Mouse (Mus musculus) CH12.LX (cell line): ENCODE data around the gene Camta1. TPM values are rescaled to one million over a fixed set of nuclear protein-coding genes. Genes with fewer than 3 reads are reported as not detected.

Source experiments
- DNase-seq: peaks from one replicate; pipeline ENCODE4 v3.0.0-alpha.2; 2013; ENCODE audit errors: extremely low read depth
- H3K27ac ChIP-seq: 2 replicates; pipeline ENCODE4 v1.5.1; 2012; ENCODE audit warnings: low read depth, mild to moderate bottlenecking, control low read depth, moderate library complexity; ENCODE audit not compliant: insufficient read depth
- H3K27me3 ChIP-seq: replicated peaks from 2 replicates; pipeline ENCODE3; 2012; ENCODE audit warnings: inconsistent platforms
- H3K36me3 ChIP-seq, 2 experiments: replicated peaks in 1 of 2; 2 replicates each; pipeline versions ENCODE3 to v1.6.1; 2012; ENCODE audit warnings: inconsistent platforms in 1 of 2, low read length in 1 of 2, mild to moderate bottlenecking in 1 of 2, mixed read lengths in 1 of 2, moderate library complexity in 1 of 2; ENCODE audit not compliant: control insufficient read depth in 1 of 2, insufficient read depth in 1 of 2
- H3K4me1 ChIP-seq, 2 experiments: 2 replicates each; pipeline ENCODE4 v1.6.1; 2012; ENCODE audit warnings: inconsistent platforms in 1 of 2, moderate library complexity in 1 of 2; ENCODE audit not compliant: insufficient read depth in 2 of 2, control insufficient read depth in 1 of 2
- H3K4me2 ChIP-seq: 2 replicates; pipeline ENCODE4 v1.6.1; 2012; ENCODE audit warnings: low read depth, mild to moderate bottlenecking, control low read depth; ENCODE audit not compliant: poor library complexity, insufficient read depth, severe bottlenecking
- H3K4me3 ChIP-seq, 3 experiments: fragments of 150-350 bp in 1 of 3; sonication (generic) in 1 of 3; replicated peaks in 1 of 3; 2 replicates each; pipeline versions ENCODE3 to v1.5.1; 2011 to 2012; ENCODE audit warnings: low read depth in 2 of 3, low read length in 2 of 3, mild to moderate bottlenecking in 2 of 3, moderate library complexity in 2 of 3, control low read depth in 1 of 3, improper control_type of control experiment in 1 of 3, inconsistent platforms in 1 of 3, mixed read lengths in 1 of 3; ENCODE audit not compliant: poor library complexity in 1 of 3
- H3K79me2 ChIP-seq: replicated peaks from 2 replicates; pipeline ENCODE4 v1.6.1; 2012; ENCODE audit warnings: mild to moderate bottlenecking, moderate library complexity; ENCODE audit not compliant: control insufficient read depth, poor library complexity, insufficient read depth, severe bottlenecking; ENCODE audit errors: extremely low read depth
- H3K9ac ChIP-seq: 2 replicates; pipeline ENCODE4 v1.6.1; 2012; ENCODE audit warnings: low read depth, mild to moderate bottlenecking, control low read depth, moderate library complexity; ENCODE audit not compliant: insufficient read depth
- H3K9me3 ChIP-seq: replicated peaks from 2 replicates; pipeline ENCODE3; 2012; ENCODE audit warnings: low read length, inconsistent platforms, mixed read lengths
- CHD1 ChIP-seq: IDR thresholded peaks from 2 replicates; pipeline ENCODE4 v1.6.1; 2012; ENCODE audit warnings: low read depth, low read length, improper control_type of control experiment, inconsistent platforms
- CHD2 ChIP-seq: IDR thresholded peaks from 2 replicates; pipeline ENCODE4 v1.6.1; 2011; ENCODE audit warnings: low read length, improper control_type of control experiment
- CTCF ChIP-seq, 2 experiments: IDR thresholded peaks in 1 of 2; conservative IDR thresholded peaks in 1 of 2; 2 replicates each; pipeline ENCODE4 v1.5.1; 2011 to 2012; ENCODE audit warnings: low read depth in 2 of 2, low read length in 2 of 2, improper control_type of control experiment in 1 of 2, inconsistent platforms in 1 of 2, mild to moderate bottlenecking in 1 of 2, moderate library complexity in 1 of 2
- E2F4 ChIP-seq: IDR thresholded peaks from 2 replicates; pipeline ENCODE4 v1.6.1; 2011; ENCODE audit warnings: low read depth, low read length, improper control_type of control experiment; ENCODE audit not compliant: insufficient replicate concordance
- EP300 ChIP-seq: IDR thresholded peaks from 2 replicates; pipeline ENCODE4 v1.6.1; 2011; ENCODE audit warnings: low read length, improper control_type of control experiment
- GABPA ChIP-seq: IDR thresholded peaks from 2 replicates; pipeline ENCODE4 v1.6.1; 2012; ENCODE audit warnings: low read depth, low read length, improper control_type of control experiment, inconsistent platforms; ENCODE audit not compliant: insufficient replicate concordance
- IRF4 ChIP-seq: IDR thresholded peaks from 2 replicates; pipeline ENCODE4 v1.6.1; 2014; ENCODE audit warnings: low read depth, mild to moderate bottlenecking, inconsistent platforms, low read length, improper control_type of control experiment
- JUN ChIP-seq: IDR thresholded peaks from 2 replicates; pipeline ENCODE4 v1.6.1; 2011; ENCODE audit warnings: low read depth, mild to moderate bottlenecking, low read length, improper control_type of control experiment, moderate library complexity; ENCODE audit not compliant: insufficient read depth
- MAFK ChIP-seq: IDR thresholded peaks from 2 replicates; pipeline ENCODE4 v1.6.1; 2011; ENCODE audit warnings: low read length, improper control_type of control experiment; ENCODE audit not compliant: insufficient replicate concordance
- MAZ ChIP-seq: IDR thresholded peaks from 2 replicates; pipeline ENCODE4 v1.6.1; 2012; ENCODE audit warnings: low read depth, mild to moderate bottlenecking, inconsistent platforms, low read length, improper control_type of control experiment, moderate library complexity
- MEF2A ChIP-seq: IDR thresholded peaks from 2 replicates; pipeline ENCODE4 v1.6.1; 2014; ENCODE audit warnings: low read depth, mild to moderate bottlenecking, inconsistent platforms, low read length, improper control_type of control experiment, borderline replicate concordance
- MYC ChIP-seq: IDR thresholded peaks from 2 replicates; pipeline ENCODE4 v1.6.1; 2011; ENCODE audit warnings: low read depth, mild to moderate bottlenecking, improper control_type of control experiment, low read length
- NELFE ChIP-seq: IDR thresholded peaks from 2 replicates; pipeline ENCODE4 v1.6.1; 2011; ENCODE audit warnings: low read depth, low read length, improper control_type of control experiment
- RAD21 ChIP-seq: IDR thresholded peaks from 2 replicates; pipeline ENCODE4 v1.6.1; 2011; ENCODE audit warnings: low read depth, mild to moderate bottlenecking, low read length, improper control_type of control experiment, moderate library complexity
- SIN3A ChIP-seq: IDR thresholded peaks from 2 replicates; pipeline ENCODE4 v1.6.1; 2012; ENCODE audit warnings: low read length, improper control_type of control experiment, inconsistent platforms
- SMC3 ChIP-seq: IDR thresholded peaks from 2 replicates; pipeline ENCODE4 v1.6.1; 2011; ENCODE audit warnings: low read depth, low read length, improper control_type of control experiment
- TBP ChIP-seq: conservative IDR thresholded peaks from 2 replicates; pipeline ENCODE4 v1.6.1; 2011; ENCODE audit warnings: low read depth, low read length, improper control_type of control experiment
- USF1 ChIP-seq: IDR thresholded peaks from 2 replicates; pipeline ENCODE4 v1.6.1; 2014; ENCODE audit warnings: low read depth, mild to moderate bottlenecking, inconsistent platforms, low read length, improper control_type of control experiment
- USF2 ChIP-seq: conservative IDR thresholded peaks from 2 replicates; pipeline ENCODE4 v1.6.1; 2011; ENCODE audit warnings: low read depth, low read length, improper control_type of control experiment
- ZC3H11A ChIP-seq: IDR thresholded peaks from 2 replicates; pipeline ENCODE4 v1.6.1; 2012; ENCODE audit warnings: low read depth, mild to moderate bottlenecking, inconsistent platforms, low read length, improper control_type of control experiment
- ZNF384 ChIP-seq: IDR thresholded peaks from 2 replicates; pipeline ENCODE4 v1.6.1; 2012; ENCODE audit warnings: low read depth, low read length, improper control_type of control experiment, inconsistent platforms
- dilution Hi-C: fragments of 300-500 bp; cut with MboI; formaldehyde crosslinking; loops from 2 replicates; pipeline ENCODE4 v1.14.3; 2020; ENCODE audit warnings: low sequenced_read_pairs; ENCODE audit not compliant: extremely low pct_unique_long_range_greater_than_20kb, extremely low pct_ligation_motif_present
- in situ Hi-C: fragments of 300-500 bp; cut with MboI; formaldehyde crosslinking; loops from 3 replicates; pipeline ENCODE4 v1.14.3; 2019; ENCODE audit warnings: low sequenced_read_pairs, low pct_ligation_motif_present, low pct_unique_long_range_greater_than_20kb, mixed read lengths
- polyA plus RNA-seq: library from polyadenylated mRNA; unstranded; fragments of >175 nt; gene quantifications from 2 replicates; pipeline ENCODE4 v1.2.1, GENCODE M21; 2012; ENCODE audit warnings: low read depth; ENCODE audit not compliant: insufficient read length
- total RNA-seq, 2 experiments: library from RNA; depleted of rRNA; stranded (reverse); fragments of 300-350 nt in 1 of 2; fragments of >200 nt in 1 of 2; gene quantifications; 2 replicates each; pipeline ENCODE4 v1.2.3; 2012 to 2014

The Camta1 gene
- total and polyA plus RNA-seq, 3 experiments, result 9.9 to 32.5 (median 15.3) TPM

DNA sequence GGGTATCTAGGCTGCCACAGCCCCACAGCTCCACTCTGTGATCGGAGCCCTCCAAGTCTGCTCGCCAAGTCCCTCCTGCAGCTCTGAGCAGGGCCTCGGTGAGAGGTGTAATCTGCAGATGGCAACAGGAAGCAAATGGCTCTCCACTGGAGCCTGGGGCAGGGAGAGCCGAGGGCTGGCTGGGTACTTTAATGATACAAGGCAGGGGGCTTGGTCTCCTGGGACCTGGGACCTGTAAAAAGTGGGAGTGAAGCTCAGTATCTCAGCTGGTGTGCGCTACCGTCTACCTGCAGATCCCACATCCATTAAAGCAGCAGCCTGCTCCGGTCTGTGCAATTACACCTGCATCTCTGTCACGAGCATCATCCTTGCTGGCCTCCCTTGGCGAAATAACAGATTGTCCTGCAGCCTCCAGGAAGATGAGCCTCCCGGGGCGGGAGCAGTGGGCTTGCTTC lies 555.3 kb downstream of the Camta1 start:
- no peak for DNase-seq
- Histone ChIP-seq H3K36me3 (no peaks in the 10 kb centered on the region), H3K79me2 (no peaks in the 10 kb centered on the region), H3K4me2 (no peak overlapping the region), H3K4me3 (no peak overlapping the region), H3K9ac (no peak overlapping the region), H3K27ac (no peak overlapping the region), H3K9me3 (peaks cover 89% of the 10 kb centered on the region), H3K27me3 (no peaks in the 10 kb centered on the region), H3K4me1 (no peaks in the 10 kb centered on the region)
- dilution Hi-C loops, result no loop called here
- in situ Hi-C loops, result no loop called here
- no peak for TF ChIP-seq MAZ
- TF ChIP-seq IRF4, result no peak
- TF ChIP-seq USF1, result no peak
- no peak for TF ChIP-seq E2F4
- no peak for TF ChIP-seq CHD1
- no peak for TF ChIP-seq ZC3H11A
- no peak for TF ChIP-seq MYC
- TF ChIP-seq RAD21, result no peak
- TF ChIP-seq JUN, result no peak
- no peak for TF ChIP-seq GABPA
- TF ChIP-seq TBP, result no peak
- TF ChIP-seq MAFK, result no peak
- TF ChIP-seq SIN3A, result no peak

DNA sequence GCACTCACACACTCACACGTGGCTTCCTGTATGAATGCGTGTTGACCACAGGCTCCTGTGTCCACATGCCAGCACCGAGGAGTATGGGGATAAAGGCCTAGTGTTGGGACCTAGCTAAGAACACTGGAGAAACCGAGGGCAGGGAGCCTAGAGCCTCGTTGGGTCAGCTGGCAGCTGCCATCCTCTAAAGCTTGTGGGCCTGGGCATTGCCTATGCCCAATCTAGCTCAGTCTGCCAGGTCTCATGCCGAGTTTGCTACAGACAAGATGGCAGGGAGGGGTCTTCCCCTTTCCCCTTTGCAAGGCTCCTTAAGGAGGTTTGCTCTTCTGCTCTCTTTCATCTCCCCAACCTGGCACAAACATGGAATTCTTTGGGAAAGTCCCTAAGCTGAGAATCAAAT lies 555.9 kb downstream of the Camta1 start:
- Histone ChIP-seq H3K79me2 (no peaks in the 10 kb centered on the region), H3K27ac (no peak overlapping the region), H3K9ac (no peak overlapping the region), H3K4me3 (no peak overlapping the region), H3K36me3 (no peaks in the 10 kb centered on the region), H3K9me3 (peaks cover 89% of the 10 kb centered on the region), H3K4me2 (no peak overlapping the region), H3K27me3 (no peaks in the 10 kb centered on the region), H3K4me1 (no peaks in the 10 kb centered on the region)
- DNase-seq, result no peak
- TF ChIP-seq MEF2A, result no peak
- TF ChIP-seq ZNF384, result no peak
- TF ChIP-seq SIN3A, result no peak
- TF ChIP-seq MAFK, result no peak
- TF ChIP-seq SMC3, result no peak
- no peak for TF ChIP-seq ZC3H11A
- no peak for TF ChIP-seq MYC
- TF ChIP-seq CTCF (conservative IDR thresholded peaks at IDR 0.05 in 1 of 2, IDR thresholded peaks at IDR 0.05 in 1 of 2; ENCODE audit: low read depth in 2 of 2, low read length in 2 of 2), result no peak
- TF ChIP-seq NELFE, result no peak
- TF ChIP-seq USF2, result no peak
- no peak for TF ChIP-seq CHD2
- no peak for TF ChIP-seq E2F4
- TF ChIP-seq EP300, result no peak
- dilution Hi-C loops, result no loop called here
- in situ Hi-C loops, result no loop called here
